Mouse (Mus musculus) olfactory bulb, adult 2 months (tissue): ENCODE measurements around the gene Gm17304.

ENCODE experiments used
- CTCF ChIP-seq: fragments of 200-500 bp; IDR thresholded peaks from 2 replicates; pipeline ENCODE4 v1.5.1; 2012; ENCODE audit warnings: low read depth, mild to moderate bottlenecking, low read length, moderate library complexity; ENCODE audit not compliant: insufficient read depth
- POLR2A ChIP-seq: fragments of 200-500 bp; IDR thresholded peaks from 2 replicates; pipeline ENCODE4 v1.6.1; 2012; ENCODE audit warnings: mild to moderate bottlenecking, low read depth, low read length, moderate library complexity; ENCODE audit not compliant: insufficient read depth

DNA sequence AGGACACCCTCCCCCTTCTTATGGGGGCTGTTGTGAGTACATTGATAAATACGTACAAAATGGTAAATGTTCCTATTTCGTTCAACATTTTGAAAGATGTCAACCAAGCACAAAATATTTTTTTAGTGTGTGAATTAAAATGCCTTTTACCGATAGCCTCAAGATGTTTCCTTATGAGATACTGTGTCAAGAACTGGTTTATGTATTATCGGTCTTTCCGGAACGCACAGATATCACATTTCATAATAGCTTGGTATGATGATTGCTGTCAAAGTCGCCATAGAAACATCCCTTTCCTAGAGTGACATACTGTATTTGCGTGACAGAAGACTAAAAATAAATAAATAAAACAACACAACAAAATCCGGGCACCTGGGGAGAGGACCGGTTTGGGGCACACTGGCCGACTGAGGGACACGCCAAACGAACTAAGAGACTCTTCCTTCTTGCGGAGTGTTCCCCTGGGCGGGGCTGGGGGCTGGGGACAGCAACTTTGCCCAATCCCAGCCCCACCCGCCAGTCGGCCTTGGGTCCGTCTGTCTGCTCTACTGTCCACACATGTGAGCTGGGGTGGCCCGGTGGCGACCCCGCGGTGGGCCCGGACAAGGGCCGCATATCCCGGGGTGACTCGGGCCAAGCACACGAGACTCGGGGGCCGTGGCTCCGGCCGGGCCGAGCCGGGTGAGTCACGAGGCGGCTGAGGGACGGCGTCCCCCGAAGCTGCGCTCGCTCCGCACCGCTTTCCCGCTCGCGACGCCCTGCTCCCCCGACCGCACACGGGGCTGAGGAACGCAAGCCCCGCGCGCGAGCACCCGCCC lies 34.9 kb upstream of the Gm17304 start:
- TF ChIP-seq CTCF (no peak), POLR2A (no peak)
